Mouse (Mus musculus) kidney, embryonic 14.5 days (tissue): Measurements from ENCODE around the gene Mctp2. TPM values are rescaled to one million over a fixed set of nuclear protein-coding genes. Genes with fewer than 3 reads are reported as not detected.

Experiments used
- ATAC-seq: fragments of 200-750 bp; cut with Nextera tagmentation; 2 replicates; pipeline ENCODE4 v1.8.0; 2017; ENCODE audit warnings: moderate number of reproducible peaks, mild to moderate bottlenecking, moderate TSS enrichment, moderate library complexity; ENCODE audit not compliant: low FRiP score, low TSS enrichment
- H3K27ac ChIP-seq: fragments of 300-500 bp; sonication (generic); 2 replicates; pipeline ENCODE4 v1.5.1; 2014; ENCODE audit warnings: low read depth, mild to moderate bottlenecking, low read length, moderate library complexity, mixed read lengths
- H3K27me3 ChIP-seq: fragments of 300-500 bp; sonication (generic); 2 replicates; pipeline ENCODE4 v1.6.1; 2014; ENCODE audit warnings: mild to moderate bottlenecking, low read length; ENCODE audit not compliant: control insufficient read depth, insufficient read depth
- H3K36me3 ChIP-seq: fragments of 300-500 bp; sonication (generic); 2 replicates; pipeline ENCODE4 v1.6.1; 2014; ENCODE audit warnings: low read length, mixed read lengths; ENCODE audit not compliant: control insufficient read depth, insufficient read depth
- H3K4me1 ChIP-seq: fragments of 300-500 bp; sonication (generic); 2 replicates; pipeline ENCODE4 v1.6.1; 2014; ENCODE audit warnings: low read length, mixed read lengths; ENCODE audit not compliant: control insufficient read depth, insufficient read depth
- H3K4me2 ChIP-seq: fragments of 300-500 bp; sonication (generic); replicated peaks from 2 replicates; pipeline ENCODE4 v1.6.1; 2014; ENCODE audit warnings: low read depth, mild to moderate bottlenecking, low read length
- H3K4me3 ChIP-seq: fragments of 300-500 bp; sonication (generic); 2 replicates; pipeline ENCODE4 v1.5.1; 2014; ENCODE audit warnings: mild to moderate bottlenecking, low read length
- H3K9ac ChIP-seq: fragments of 300-500 bp; sonication (generic); 2 replicates; pipeline ENCODE4 v1.6.1; 2014; ENCODE audit warnings: low read depth, mild to moderate bottlenecking, low read length, moderate library complexity
- H3K9me3 ChIP-seq: fragments of 300-500 bp; sonication (generic); 2 replicates; pipeline ENCODE4 v1.6.1; 2016; ENCODE audit warnings: low read length; ENCODE audit not compliant: control insufficient read depth
- WGBS: fragments of 180-500 bp; shearing (Covaris S2); extraction: QIAGEN DNeasy Blood & Tissue Kit; methylation state at CpG from one replicate; pipeline ENCODE4 v1.1.7; 2014; 5-methylcytosine and 5-hydroxymethylcytosine counted together
- polyA plus RNA-seq: library from polyadenylated mRNA; unstranded; fragments of >200 nt; fragmentation: Nextera tagmentation; extraction: Ambion mirVana; gene quantifications from 2 replicates; pipeline ENCODE4 v1.2.1, GENCODE M21; 2014

Mctp2 gene
- polyA plus RNA-seq, 1 experiment from 2014 or later = 7.0 TPM

- H3K9me3 ChIP-seq = no peaks in the 10 kb centered on the region
- no peaks in the 10 kb centered on the region for H3K36me3 ChIP-seq
- H3K9ac ChIP-seq = no peak overlapping the region
- ATAC-seq = no peak
- H3K4me1 ChIP-seq = peaks cover 12% of the 10 kb centered on the region; the same call in 1 of the 2 replicates
- WGBS = 35% methylated on average over 7 of the region's 7 CpGs
- H3K4me3 ChIP-seq = no peak overlapping the region
- peak overlapping the region; percentile 30; the same call in 1 of the 2 replicates for H3K27ac ChIP-seq
- H3K4me2 ChIP-seq = no peak overlapping the region
- H3K27me3 ChIP-seq = no peaks in the 10 kb centered on the region
Observed at GRCm38 (mm10) chr7:72218048-72218447, 88.4 kb downstream of the Mctp2 start.

- no peaks in the 10 kb centered on the region for H3K9me3 ChIP-seq
- peak; percentile 90 for ATAC-seq
- H3K36me3 ChIP-seq = no peaks in the 10 kb centered on the region
- no peak overlapping the region for H3K9ac ChIP-seq
- peak overlapping the region; percentile 73; the same call in 1 of the 2 replicates for H3K27ac ChIP-seq
- no peaks in the 10 kb centered on the region for H3K27me3 ChIP-seq
- no peak overlapping the region for H3K4me2 ChIP-seq
- peaks cover 8% of the 10 kb centered on the region; the same call in 1 of the 2 replicates for H3K4me1 ChIP-seq
- H3K4me3 ChIP-seq = no peak overlapping the region
- 37% methylated on average over 5 of the region's 5 CpGs for WGBS
Observed at GRCm38 (mm10) chr7:72215563-72216215, 90.7 kb downstream of the Mctp2 start.

GRCm38 (mm10) chr7:72210201-72210600 lies 96.2 kb downstream of the Mctp2 start:
- no peaks in the 10 kb centered on the region for H3K36me3 ChIP-seq
- no peak overlapping the region for H3K4me3 ChIP-seq
- H3K27ac ChIP-seq = no peak overlapping the region
- H3K4me1 ChIP-seq = no peaks in the 10 kb centered on the region
- H3K9ac ChIP-seq = no peak overlapping the region
- H3K4me2 ChIP-seq = no peak overlapping the region
- WGBS = 72% methylated on average over 5 of the region's 5 CpGs
- ATAC-seq = no peak
- H3K27me3 ChIP-seq = no peaks in the 10 kb centered on the region
- H3K9me3 ChIP-seq = no peaks in the 10 kb centered on the region

- Histone ChIP-seq H3K4me2 (no peak overlapping the region), H3K9ac (no peak overlapping the region), H3K4me1 (no peaks in the 10 kb centered on the region), H3K4me3 (no peak overlapping the region), H3K27me3 (no peaks in the 10 kb centered on the region), H3K9me3 (no peaks in the 10 kb centered on the region), H3K27ac (no peak overlapping the region), H3K36me3 (no peaks in the 10 kb centered on the region)
- 79% methylated on average over 5 of the region's 5 CpGs for WGBS
- ATAC-seq = no peak
Observed at GRCm38 (mm10) chr7:72209296-72209695, 97.1 kb downstream of the Mctp2 start.

GRCm38 (mm10) chr7:72206841-72207240 lies 99.6 kb downstream of the Mctp2 start:
- H3K27ac ChIP-seq = peak overlapping the region; percentile 59; the same call in 1 of the 2 replicates

GRCm38 (mm10) chr7:72195709-72196108 lies 110.7 kb downstream of the Mctp2 start:
- ATAC-seq = no peak
- no peak overlapping the region for H3K4me2 ChIP-seq
- no peak overlapping the region for H3K4me3 ChIP-seq
- H3K9me3 ChIP-seq = no peaks in the 10 kb centered on the region
- 79% methylated on average over 1 of the region's 1 CpGs for WGBS
- H3K27ac ChIP-seq = no peak overlapping the region
- no peaks in the 10 kb centered on the region for H3K27me3 ChIP-seq
- H3K4me1 ChIP-seq = no peaks in the 10 kb centered on the region
- no peak overlapping the region for H3K9ac ChIP-seq
- no peaks in the 10 kb centered on the region for H3K36me3 ChIP-seq

More at GRCm38 (mm10) chr7:72206841-72207240, 99.6 kb downstream of the Mctp2 start:
- no peaks in the 10 kb centered on the region for H3K27me3 ChIP-seq
- peak; percentile 62; the same call in 1 of the 2 replicates for ATAC-seq
- no peak overlapping the region for H3K4me2 ChIP-seq
- H3K4me1 ChIP-seq = no peaks in the 10 kb centered on the region
- H3K4me3 ChIP-seq = no peak overlapping the region
- H3K36me3 ChIP-seq = no peaks in the 10 kb centered on the region
- H3K9me3 ChIP-seq = no peaks in the 10 kb centered on the region
- H3K9ac ChIP-seq = no peak overlapping the region
- WGBS = 23% methylated on average over 6 of the region's 6 CpGs

- no peaks in the 10 kb centered on the region for H3K27me3 ChIP-seq
- no peak overlapping the region for H3K4me3 ChIP-seq
- no peak overlapping the region for H3K27ac ChIP-seq
- H3K9ac ChIP-seq = no peak overlapping the region
- H3K36me3 ChIP-seq = no peaks in the 10 kb centered on the region
- H3K9me3 ChIP-seq = no peaks in the 10 kb centered on the region
- WGBS = 64% methylated on average over 1 of the region's 1 CpGs
- no peak for ATAC-seq
- no peak overlapping the region for H3K4me2 ChIP-seq
- no peaks in the 10 kb centered on the region for H3K4me1 ChIP-seq
Observed at GRCm38 (mm10) chr7:72193304-72193703, 113.1 kb downstream of the Mctp2 start.

DNA sequence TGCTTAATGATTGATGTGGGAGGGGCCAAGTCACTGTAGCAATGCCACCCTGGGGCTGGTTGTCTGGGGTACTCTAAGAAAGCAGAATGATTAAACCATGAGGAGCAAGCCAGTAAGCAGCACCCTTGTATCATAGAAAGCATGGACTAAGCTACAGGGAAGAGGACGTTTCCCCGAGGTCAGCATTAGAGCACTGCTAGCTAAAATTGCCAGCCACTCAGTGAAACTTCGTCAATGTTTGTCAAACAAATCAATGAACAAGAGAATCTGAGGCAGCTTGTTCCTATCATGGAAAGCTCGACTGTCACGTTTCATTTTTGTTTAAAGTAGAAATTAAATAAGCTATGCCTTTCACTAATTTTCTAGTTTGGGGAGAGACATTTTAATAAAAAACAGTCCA lies 124.8 kb downstream of the Mctp2 start:
- Histone ChIP-seq H3K4me2 (no peak overlapping the region), H3K36me3 (no peaks in the 10 kb centered on the region), H3K27ac (no peak overlapping the region), H3K9ac (no peak overlapping the region), H3K4me1 (no peaks in the 10 kb centered on the region), H3K27me3 (no peaks in the 10 kb centered on the region), H3K9me3 (no peaks in the 10 kb centered on the region), H3K4me3 (no peak overlapping the region)
- no peak for ATAC-seq
- WGBS = 84% methylated on average over 5 of the region's 5 CpGs

- no peaks in the 10 kb centered on the region for H3K9me3 ChIP-seq
- H3K4me3 ChIP-seq = no peak overlapping the region
- no peak for ATAC-seq
- no peaks in the 10 kb centered on the region for H3K27me3 ChIP-seq
- no peak overlapping the region for H3K4me2 ChIP-seq
- H3K36me3 ChIP-seq = no peaks in the 10 kb centered on the region
- no peaks in the 10 kb centered on the region for H3K4me1 ChIP-seq
- no peak overlapping the region for H3K9ac ChIP-seq
- 73% methylated on average over 2 of the region's 2 CpGs for WGBS
- H3K27ac ChIP-seq = no peak overlapping the region
Observed at GRCm38 (mm10) chr7:72169320-72169719, 137.1 kb downstream of the Mctp2 start.
